Mouse (Mus musculus): ENCODE results near the gene Gm44503. TPM values are rescaled to one million over a fixed set of nuclear protein-coding genes. Genes with fewer than 3 reads are reported as not detected.

The Gm44503 gene
- polyA plus RNA-seq, 1 experiment from 2014 or later, result not detected

DNA sequence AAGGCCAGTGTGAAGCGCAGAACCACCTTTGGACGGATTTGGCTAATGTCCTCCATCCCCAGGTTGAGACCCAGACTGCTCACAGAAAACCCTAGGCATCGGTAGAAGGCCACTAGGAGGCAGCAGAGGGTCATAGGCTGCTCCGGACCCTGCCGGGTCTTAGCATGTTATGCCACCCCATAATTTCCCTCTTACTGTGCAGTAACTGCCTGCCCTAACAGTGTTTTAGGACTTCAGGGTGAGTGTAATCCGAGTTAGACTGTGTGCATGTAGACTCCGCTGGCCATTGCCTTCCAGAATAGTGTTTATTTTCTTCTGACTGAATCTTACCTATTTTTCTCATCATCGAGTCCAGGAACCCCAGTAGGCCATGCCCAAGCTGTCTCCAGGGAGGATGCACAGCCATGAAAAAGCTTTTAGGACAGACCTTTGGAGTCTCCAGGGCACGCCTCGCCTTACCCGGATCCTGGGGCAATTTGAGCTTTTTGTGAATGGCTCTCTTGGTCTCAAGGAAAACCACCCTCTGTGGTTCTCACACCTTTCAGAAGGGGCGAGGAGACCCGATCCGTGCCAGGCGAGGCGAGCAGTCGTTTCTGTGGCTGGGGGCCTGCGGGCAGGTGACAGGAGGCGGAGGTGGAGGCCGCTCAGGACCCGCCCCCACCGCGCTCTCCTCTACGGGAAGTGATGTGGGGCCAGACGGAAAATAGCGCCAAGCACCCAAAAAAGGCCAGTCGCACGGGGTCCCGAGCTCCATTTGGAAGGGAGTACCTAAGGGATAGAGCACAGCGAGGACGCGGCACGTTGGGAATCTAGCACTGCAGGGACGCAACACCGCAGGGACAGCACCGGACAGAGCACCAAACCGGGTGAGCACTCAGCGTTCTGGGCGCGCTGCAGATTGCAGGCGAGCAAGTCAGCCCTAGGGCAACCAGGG, 85.8 kb downstream of the Gm44503 start, which contains the start of gene Rab27a:
TSS of gene Rab27a (plus strand) at position 709 of the 934 bp plus-strand sequence.
- no peaks in the 10 kb centered on the region for H3K36me3 ChIP-seq (replicated peaks; ENCODE audit: insufficient read depth, low read length)
- WGBS (ENCODE audit: insufficient replicate concordance), result 2% methylated on average over 40 of the region's 41 CpGs
- H3K4me3 ChIP-seq (ENCODE audit: low read depth, low read length), result peak within 1 kb of the TSS; percentile 62
- H3K27ac ChIP-seq (ENCODE audit: low read depth), result peak within 1 kb of the TSS; percentile 75
- H3K9ac ChIP-seq (replicated peaks), result peak within 1 kb of the TSS; percentile 63
- ATAC-seq (peak; percentile 69), DNase-seq (peak; percentile 88)
- no peaks in the 10 kb centered on the region for H3K9me3 ChIP-seq (ENCODE audit: low read length)
- H3K4me2 ChIP-seq (ENCODE audit: low read depth, low read length), result peak within 1 kb of the TSS; percentile 81
- H3K27me3 ChIP-seq (ENCODE audit: insufficient read depth, low read length), result no peaks in the 10 kb centered on the region
- TF ChIP-seq EP300 (IDR thresholded peaks at IDR 0.05; ENCODE audit: low read depth) (no peak), CTCF (IDR thresholded peaks at IDR 0.05; ENCODE audit: low read depth) (peak; percentile 95)
- H3K4me1 ChIP-seq (ENCODE audit: insufficient read depth), result peaks cover 12% of the 10 kb centered on the region

DNA sequence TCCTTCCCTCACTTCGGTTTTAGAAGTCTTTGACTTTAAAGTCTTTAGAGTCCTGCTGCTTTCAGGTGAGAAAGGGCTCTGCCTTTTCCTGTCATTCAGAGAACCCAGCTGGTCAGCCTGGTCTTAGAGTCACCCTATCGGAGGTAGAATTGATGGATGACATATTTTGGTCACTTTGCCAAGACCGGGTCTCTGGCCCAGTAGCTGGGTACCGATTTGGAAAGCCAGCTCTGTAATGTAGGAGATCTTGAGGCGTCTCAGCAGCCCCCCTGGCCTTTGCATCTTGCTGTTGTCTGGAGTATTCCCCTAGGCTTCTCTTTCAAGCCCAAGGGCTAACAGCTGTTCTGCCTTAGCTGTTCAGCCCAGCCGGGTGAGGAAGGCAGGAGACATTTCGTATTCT, 86.6 kb downstream of the Gm44503 start:
- ATAC-seq (no peak), DNase-seq (no peak)
- Histone ChIP-seq H3K9me3 (ENCODE audit: low read length) (no peaks in the 10 kb centered on the region), H3K27me3 (ENCODE audit: insufficient read depth, low read length) (no peaks in the 10 kb centered on the region), H3K4me2 (ENCODE audit: low read depth, low read length) (peak overlapping the region; percentile 81), H3K4me1 (ENCODE audit: insufficient read depth) (peaks cover 9% of the 10 kb centered on the region), H3K36me3 (replicated peaks; ENCODE audit: insufficient read depth, low read length) (no peaks in the 10 kb centered on the region), H3K9ac (replicated peaks) (peak overlapping the region; percentile 63), H3K4me3 (ENCODE audit: low read depth, low read length) (peak overlapping the region; percentile 62), H3K27ac (ENCODE audit: low read depth) (peak overlapping the region; percentile 75)
- 8% methylated on average over 7 of the region's 7 CpGs for WGBS (ENCODE audit: insufficient replicate concordance)
- TF ChIP-seq CTCF (IDR thresholded peaks at IDR 0.05; ENCODE audit: low read depth) (no peak), EP300 (IDR thresholded peaks at IDR 0.05; ENCODE audit: low read depth) (no peak)

DNA sequence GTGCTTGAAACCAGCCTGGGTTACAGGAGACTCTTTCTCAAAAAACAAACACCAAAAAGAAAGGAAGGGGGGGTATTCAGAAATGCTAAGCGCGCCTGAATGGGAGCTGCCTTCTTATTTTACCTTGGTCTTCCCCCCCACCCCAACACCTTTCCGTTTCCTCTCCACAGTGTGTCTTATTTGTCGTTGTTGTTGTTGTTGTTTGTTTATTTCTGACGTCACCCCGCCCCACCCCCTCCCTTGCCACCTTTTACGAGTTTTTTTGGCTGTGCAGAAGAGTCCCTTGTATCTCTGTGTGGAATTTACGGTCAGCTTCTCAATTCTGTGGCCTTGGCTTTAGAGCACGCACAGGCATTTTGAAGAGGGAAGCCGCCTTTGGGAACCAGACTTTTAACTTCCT, 87.1 kb downstream of the Gm44503 start:
- no peak for DNase-seq
- WGBS (ENCODE audit: insufficient replicate concordance), result 41% methylated on average over 10 of the region's 10 CpGs
- Histone ChIP-seq H3K4me1 (ENCODE audit: insufficient read depth) (peaks cover 6% of the 10 kb centered on the region), H3K4me3 (ENCODE audit: low read depth, low read length) (peak overlapping the region; percentile 62), H3K9me3 (ENCODE audit: low read length) (no peaks in the 10 kb centered on the region), H3K9ac (replicated peaks) (peak overlapping the region; percentile 63; the same call in 1 of the 2 replicates), H3K4me2 (ENCODE audit: low read depth, low read length) (peak overlapping the region; percentile 81), H3K27me3 (ENCODE audit: insufficient read depth, low read length) (no peaks in the 10 kb centered on the region), H3K36me3 (replicated peaks; ENCODE audit: insufficient read depth, low read length) (no peaks in the 10 kb centered on the region), H3K27ac (ENCODE audit: low read depth) (peak overlapping the region; percentile 75)
- ATAC-seq, result no peak
- no peak for TF ChIP-seq CTCF (IDR thresholded peaks at IDR 0.05; ENCODE audit: low read depth)
- TF ChIP-seq EP300 (IDR thresholded peaks at IDR 0.05; ENCODE audit: low read depth), result no peak

DNA sequence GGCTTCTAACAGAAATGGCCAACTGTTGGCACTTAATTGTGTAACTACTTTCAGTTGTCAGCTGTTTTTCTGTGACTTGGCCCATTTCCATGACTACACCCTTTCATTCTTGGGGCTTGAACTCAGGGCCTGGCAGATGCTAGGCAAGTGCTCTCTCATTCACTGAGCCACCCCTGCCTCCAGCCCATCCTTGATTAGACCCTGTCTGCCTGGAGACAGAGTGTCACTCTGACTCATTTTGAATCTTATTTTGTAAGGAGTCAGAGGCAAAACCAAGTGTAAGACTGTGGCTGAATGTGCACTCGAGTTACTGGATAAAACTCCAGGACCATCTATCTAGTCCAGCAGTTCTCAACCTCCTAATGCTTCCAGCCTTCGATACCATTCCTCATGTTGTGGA, 89.3 kb downstream of the Gm44503 start:
- no peak for TF ChIP-seq EP300 (IDR thresholded peaks at IDR 0.05; ENCODE audit: low read depth)
- TF ChIP-seq CTCF (IDR thresholded peaks at IDR 0.05; ENCODE audit: low read depth), result no peak
- Histone ChIP-seq H3K4me1 (ENCODE audit: insufficient read depth) (peaks cover 6% of the 10 kb centered on the region), H3K27me3 (ENCODE audit: insufficient read depth, low read length) (no peaks in the 10 kb centered on the region), H3K4me2 (ENCODE audit: low read depth, low read length) (no peak overlapping the region), H3K9ac (replicated peaks) (no peak overlapping the region), H3K36me3 (replicated peaks; ENCODE audit: insufficient read depth, low read length) (no peaks in the 10 kb centered on the region), H3K27ac (ENCODE audit: low read depth) (0 out of 2 replicates have a peak overlapping the region, but pooled peaks have one; percentile 12), H3K4me3 (ENCODE audit: low read depth, low read length) (no peak overlapping the region), H3K9me3 (ENCODE audit: low read length) (no peaks in the 10 kb centered on the region)
- DNase-seq, result no peak
- ATAC-seq, result no peak
- 66% methylated on average over 2 of the region's 2 CpGs for WGBS (ENCODE audit: insufficient replicate concordance)

DNA sequence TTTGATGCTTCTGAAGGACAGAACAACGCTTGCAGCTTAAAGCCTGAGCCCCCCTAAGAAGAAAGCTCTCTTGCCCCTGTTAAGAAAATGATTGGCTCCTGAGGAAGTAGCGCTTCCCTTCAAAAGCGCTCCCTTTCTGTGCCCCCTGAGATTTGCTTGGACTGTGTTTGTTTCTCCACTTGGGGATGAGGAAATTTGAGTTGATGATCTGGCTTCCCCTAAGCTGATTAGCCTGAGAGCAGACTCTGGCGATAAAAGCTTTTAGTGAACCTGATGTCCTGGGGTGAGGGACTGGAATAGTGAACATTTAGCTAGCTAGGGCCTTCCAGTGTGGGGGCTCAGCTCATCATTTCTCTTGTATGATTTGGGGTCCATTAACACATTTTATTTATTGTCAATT, 90.3 kb downstream of the Gm44503 start:
- H3K4me2 ChIP-seq (ENCODE audit: low read depth, low read length), result no peak overlapping the region
- no peaks in the 10 kb centered on the region for H3K9me3 ChIP-seq (ENCODE audit: low read length)
- H3K27ac ChIP-seq (ENCODE audit: low read depth), result peak overlapping the region; percentile 29; the same call in 1 of the 2 replicates
- 22% methylated on average over 4 of the region's 4 CpGs for WGBS (ENCODE audit: insufficient replicate concordance)
- H3K9ac ChIP-seq (replicated peaks), result no peak overlapping the region
- no peaks in the 10 kb centered on the region for H3K36me3 ChIP-seq (replicated peaks; ENCODE audit: insufficient read depth, low read length)
- no peak overlapping the region for H3K4me3 ChIP-seq (ENCODE audit: low read depth, low read length)
- TF ChIP-seq CTCF (IDR thresholded peaks at IDR 0.05; ENCODE audit: low read depth) (no peak), EP300 (IDR thresholded peaks at IDR 0.05; ENCODE audit: low read depth) (no peak)
- no peak for DNase-seq
- no peak for ATAC-seq
- H3K27me3 ChIP-seq (ENCODE audit: insufficient read depth, low read length), result no peaks in the 10 kb centered on the region
- peaks cover 4% of the 10 kb centered on the region for H3K4me1 ChIP-seq (ENCODE audit: insufficient read depth)

DNA sequence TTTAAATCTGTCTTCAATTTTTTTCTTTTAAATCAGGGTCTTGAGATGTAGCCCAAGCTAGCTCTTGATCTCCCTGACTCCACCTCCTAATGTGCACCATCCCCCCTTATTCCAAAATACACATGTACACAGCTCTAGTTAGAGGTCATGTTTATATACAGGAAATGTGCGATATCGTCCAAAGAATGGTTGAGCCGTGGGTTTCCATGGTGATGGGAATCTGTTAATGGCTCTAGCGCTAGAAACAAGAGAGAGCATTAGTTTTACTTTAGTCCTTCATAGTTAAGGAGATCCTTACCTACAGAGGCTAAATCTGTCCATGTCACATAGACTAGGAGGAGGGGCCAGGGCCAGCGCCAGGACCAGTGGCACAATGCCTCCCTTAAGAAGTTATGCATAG, 91.2 kb downstream of the Gm44503 start:
- Histone ChIP-seq H3K27ac (ENCODE audit: low read depth) (no peak overlapping the region), H3K9me3 (ENCODE audit: low read length) (no peaks in the 10 kb centered on the region), H3K4me2 (ENCODE audit: low read depth, low read length) (no peak overlapping the region), H3K36me3 (replicated peaks; ENCODE audit: insufficient read depth, low read length) (no peaks in the 10 kb centered on the region), H3K4me3 (ENCODE audit: low read depth, low read length) (no peak overlapping the region), H3K9ac (replicated peaks) (no peak overlapping the region), H3K4me1 (ENCODE audit: insufficient read depth) (no peaks in the 10 kb centered on the region; the same call in none of the 2 replicates), H3K27me3 (ENCODE audit: insufficient read depth, low read length) (no peaks in the 10 kb centered on the region)
- no peak for DNase-seq
- 63% methylated on average over 5 of the region's 5 CpGs for WGBS (ENCODE audit: insufficient replicate concordance)
- no peak for ATAC-seq
- no peak for TF ChIP-seq EP300 (IDR thresholded peaks at IDR 0.05; ENCODE audit: low read depth)
- TF ChIP-seq CTCF (IDR thresholded peaks at IDR 0.05; ENCODE audit: low read depth), result no peak
